Mouse (Mus musculus) E14TG2a.4 (cell line): Measurements from ENCODE around the gene Acss2.
"Not testable (repeated sequence)": the region's sequence is repeated elsewhere in the genome, so short reads cannot be mapped to it uniquely, and the experiment has no call there.

Experiments used
- CTCF ChIP-seq: conservative IDR thresholded peaks from 2 replicates; pipeline ENCODE4 v1.5.1; 2014; ENCODE audit warnings: low read length
- NANOG ChIP-seq: IDR thresholded peaks from 2 replicates; pipeline ENCODE4 v1.6.1; 2014; ENCODE audit warnings: borderline replicate concordance, low read length, mixed read lengths
- POU5F1 ChIP-seq: IDR thresholded peaks from 2 replicates; pipeline ENCODE4 v1.6.1; 2014; ENCODE audit warnings: low read length, borderline replicate concordance

DNA sequence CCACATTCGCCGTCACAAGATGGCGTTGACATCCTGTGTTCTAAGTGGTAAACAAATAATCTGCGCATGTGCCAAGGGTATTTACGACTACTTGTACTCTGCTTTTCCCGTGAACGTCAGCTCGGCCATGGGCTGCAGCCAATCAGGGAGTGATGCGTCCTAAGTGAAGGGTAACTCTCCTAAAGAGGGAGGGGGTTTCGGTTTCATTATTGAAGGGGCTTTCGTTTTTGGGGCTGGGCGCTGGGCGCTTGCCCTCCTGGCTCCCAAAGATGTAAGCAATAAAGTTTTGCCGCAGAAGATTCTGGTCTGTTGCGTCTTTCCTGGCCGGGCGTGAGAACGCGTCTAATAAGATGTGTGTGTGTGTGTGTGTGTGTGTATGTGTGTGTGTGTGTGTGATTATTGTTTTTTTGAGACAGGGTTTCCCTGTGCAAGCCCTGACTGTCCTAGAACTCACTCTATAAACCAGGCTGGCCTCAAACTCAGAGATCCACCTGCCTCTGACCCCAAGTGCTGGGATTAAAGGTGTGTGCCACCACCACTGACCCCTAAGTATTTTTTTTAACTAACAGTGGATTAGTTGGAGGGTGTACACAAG is 20.8 kb downstream of the Acss2 start:
- TF ChIP-seq CTCF, POU5F1, NANOG: not testable (repeated sequence)
